ENCODE assay signal across 20 mouse cellular contexts in the genomic region with DNA sequence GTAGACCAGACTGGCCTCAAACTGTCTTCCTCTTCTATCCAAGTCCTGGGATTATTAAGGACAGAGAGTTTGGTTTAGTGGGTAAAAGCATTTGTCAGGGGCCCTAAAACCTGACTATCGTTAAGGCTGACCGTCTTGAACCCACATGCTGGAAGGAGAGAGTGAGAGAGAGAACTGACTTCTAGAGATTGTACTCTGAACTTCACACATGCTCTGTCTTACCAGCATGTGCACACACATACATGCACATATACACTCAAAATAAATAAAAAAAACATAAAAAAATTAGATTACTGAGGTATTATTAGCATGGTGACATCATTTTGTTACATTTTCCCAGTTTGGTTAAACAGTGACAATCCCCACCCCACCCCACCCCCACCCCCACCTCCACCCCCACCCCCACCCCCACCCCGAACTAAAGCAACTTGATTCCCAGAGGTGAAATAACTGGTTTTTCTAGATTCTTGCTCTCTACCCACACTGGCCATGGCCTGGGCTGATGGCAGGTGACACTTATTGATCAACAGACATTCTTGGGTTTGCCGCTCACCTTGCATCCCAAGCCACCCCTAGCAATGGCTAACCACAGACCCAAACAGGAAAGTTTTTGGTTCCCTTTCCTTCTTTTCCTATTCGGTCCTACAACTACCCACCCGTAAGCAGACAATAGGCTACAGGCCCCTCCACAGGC. TPM values are rescaled to one million over a fixed set of nuclear protein-coding genes. Genes with fewer than 3 reads are reported as not detected.
A peak's percentile ranks its signal among the peaks of the same experiment; 100 is the strongest.
DNase-seq lines count a peak whose midpoint lies in the region; ATAC-seq lines count a peak whose summit lies in the region.
"Had no signal": no experiment of that assay in that cellular context is flagged by ENCODE, and none has a peak within 500 bp of the region (broad histone marks: within the 10 kb centered on the region; RNA-seq: fewer than 3 reads in every experiment).

No protein-coding gene starts in this region.

- no peaks in the 10 kb centered on the region for H3K27me3 ChIP-seq in midbrain, embryonic 13.5 days
- no peaks in the 10 kb centered on the region for H3K27me3 ChIP-seq in midbrain, embryonic 16.5 days (ENCODE audit: control insufficient read depth, insufficient read depth, low read depth, low read length)
- H3K27me3 ChIP-seq in embryonic facial prominence, embryonic 10.5 days (replicated peaks; ENCODE audit: low read depth, poor library complexity, severe bottlenecking) = no peaks in the 10 kb centered on the region
- no peaks in the 10 kb centered on the region for H3K27me3 ChIP-seq in kidney, embryonic 15.5 days
- H3K27me3 ChIP-seq: embryonic facial prominence, embryonic 15.5 days; limb, embryonic 13.5 days; Patski had no signal

- H3K4me3 ChIP-seq in midbrain, embryonic 13.5 days (replicated peaks) = no peak overlapping the region
- no peak overlapping the region for H3K4me3 ChIP-seq in midbrain, embryonic 16.5 days (ENCODE audit: low read depth, low read length)
- no peak overlapping the region for H3K4me3 ChIP-seq in embryonic facial prominence, embryonic 10.5 days
- no peak overlapping the region for H3K4me3 ChIP-seq in kidney, embryonic 15.5 days (replicated peaks)
- H3K4me3 ChIP-seq: embryonic facial prominence, embryonic 15.5 days; hindbrain, embryonic 10.5 days; limb, embryonic 13.5 days had no signal

- H3K9me3 ChIP-seq in midbrain, embryonic 13.5 days = no peaks in the 10 kb centered on the region
- no peaks in the 10 kb centered on the region for H3K9me3 ChIP-seq in midbrain, embryonic 16.5 days (replicated peaks; ENCODE audit: control insufficient read depth, low read length, poor library complexity, severe bottlenecking)
- no peaks in the 10 kb centered on the region for H3K9me3 ChIP-seq in embryonic facial prominence, embryonic 10.5 days
- H3K9me3 ChIP-seq in kidney, embryonic 15.5 days (replicated peaks) = no peaks in the 10 kb centered on the region
- H3K9me3 ChIP-seq: embryonic facial prominence, embryonic 15.5 days; hindbrain, embryonic 10.5 days; limb, embryonic 13.5 days had no signal

- H3K4me2 ChIP-seq in midbrain, embryonic 13.5 days (replicated peaks) = no peak overlapping the region
- no peak overlapping the region for H3K4me2 ChIP-seq in midbrain, embryonic 16.5 days (ENCODE audit: low read length)
- no peak overlapping the region for H3K4me2 ChIP-seq in kidney, embryonic 15.5 days
- H3K4me2 ChIP-seq: embryonic facial prominence, embryonic 15.5 days; limb, embryonic 13.5 days had no signal

- peaks cover 5% of the 10 kb centered on the region; the same call in 1 of the 2 replicates for H3K4me1 ChIP-seq in midbrain, embryonic 13.5 days (replicated peaks)
- peaks cover 4% of the 10 kb centered on the region; the same call in 1 of the 2 replicates for H3K4me1 ChIP-seq in midbrain, embryonic 16.5 days (ENCODE audit: control insufficient read depth, insufficient read depth, low read length)
- no peaks in the 10 kb centered on the region for H3K4me1 ChIP-seq in embryonic facial prominence, embryonic 10.5 days
- 0 out of 2 replicates have a peak, but pooled peaks cover 8% of the 10 kb centered on the region for H3K4me1 ChIP-seq in kidney, embryonic 15.5 days
- H3K4me1 ChIP-seq: embryonic facial prominence, embryonic 15.5 days; hindbrain, embryonic 10.5 days had no signal

- no peaks in the 10 kb centered on the region for H3K36me3 ChIP-seq in midbrain, embryonic 13.5 days
- no peaks in the 10 kb centered on the region for H3K36me3 ChIP-seq in midbrain, embryonic 16.5 days (ENCODE audit: control insufficient read depth, insufficient read depth, low read length)
- no peaks in the 10 kb centered on the region for H3K36me3 ChIP-seq in embryonic facial prominence, embryonic 10.5 days (replicated peaks)
- H3K36me3 ChIP-seq in kidney, embryonic 15.5 days = no peaks in the 10 kb centered on the region
- H3K36me3 ChIP-seq: embryonic facial prominence, embryonic 15.5 days; hindbrain, embryonic 10.5 days; limb, embryonic 13.5 days had no signal

- H3K9ac ChIP-seq in midbrain, embryonic 13.5 days (replicated peaks) = no peak overlapping the region
- H3K9ac ChIP-seq in midbrain, embryonic 16.5 days (ENCODE audit: low read depth, low read length) = no peak overlapping the region
- H3K9ac ChIP-seq in kidney, embryonic 15.5 days = no peak overlapping the region
- H3K9ac ChIP-seq: embryonic facial prominence, embryonic 15.5 days; limb, embryonic 13.5 days; liver, embryonic 14.5 days had no signal

- no peak for ATAC-seq in midbrain, embryonic 13.5 days
- ATAC-seq in midbrain, embryonic 16.5 days = no peak
- no peak; the same call in 1 of the 2 replicates for ATAC-seq in kidney, embryonic 15.5 days (replicated peaks; ENCODE audit: low FRiP score)
- ATAC-seq: activated CD4-positive, CD25-positive, alpha-beta regulatory T cell, adult 4 months; lung, postnatal 0 days; Patski had no signal

- 0 out of 2 replicates have a peak overlapping the region, but pooled peaks have one; percentile 31 for H3K27ac ChIP-seq in midbrain, embryonic 13.5 days
- H3K27ac ChIP-seq in midbrain, embryonic 16.5 days (ENCODE audit: low read length) = no peak overlapping the region
- 0 out of 2 replicates have a peak overlapping the region, but pooled peaks have one; percentile 30 for H3K27ac ChIP-seq in embryonic facial prominence, embryonic 10.5 days (replicated peaks)
- peak overlapping the region; percentile 7 for H3K27ac ChIP-seq in kidney, embryonic 15.5 days
- H3K27ac ChIP-seq: embryonic facial prominence, embryonic 15.5 days; hindbrain, embryonic 10.5 days; hindbrain, postnatal 0 days; limb, embryonic 13.5 days; liver, embryonic 14.5 days had no signal

- no peak for DNase-seq in embryonic facial prominence, embryonic 10.5 days (ENCODE audit: low spot score)
- no peak for DNase-seq in right cerebral cortex, postnatal 10 days (ENCODE audit: low spot score in 2 of 2)
- no peak for DNase-seq in thymus, postnatal 25 days
- no peak for DNase-seq in left cerebral cortex, adult 8-10 months (ENCODE audit: low spot score in 2 of 2)
- DNase-seq: adrenal gland, postnatal 36 days; cerebellum, adult 11-12 months; cerebellum, postnatal 25 days; embryo, embryonic 11 days; retina, postnatal 1 day had no signal

- 84% methylated on average over 6 of the region's 6 CpGs for WGBS in midbrain, embryonic 13.5 days
- WGBS in midbrain, embryonic 16.5 days = 83% methylated on average over 6 of the region's 6 CpGs
- WGBS in embryonic facial prominence, embryonic 10.5 days = 73% methylated on average over 6 of the region's 6 CpGs
- WGBS in kidney, embryonic 15.5 days = 55% methylated on average over 6 of the region's 6 CpGs

RNA-seq across cellular contexts. Expression of a gene that starts 22.4 kb away (rescaled TPM):
- polyA plus RNA-seq in midbrain, embryonic 13.5 days (2015; fragmentation: Nextera tagmentation; extraction: Ambion mirVana) = 28.2 and 28.7 TPM in 2 replicates
- polyA plus RNA-seq in midbrain, embryonic 16.5 days (2015; fragmentation: Nextera tagmentation; extraction: Ambion mirVana) = 26.6 and 32.8 TPM in 2 replicates
- polyA plus RNA-seq in embryonic facial prominence, embryonic 10.5 days (2016; fragmentation: Nextera tagmentation; extraction: Ambion mirVana) = 23.0 and 25.0 TPM in 2 replicates
- polyA plus RNA-seq in kidney, embryonic 15.5 days (2015; fragmentation: Nextera tagmentation; extraction: Ambion mirVana) = 26.6 and 31.1 TPM in 2 replicates
- 10 to 100 TPM; 47.9 to 50.4 (median 49.7) TPM for total RNA-seq in left cerebral cortex, adult 8-10 months (2022)
